Mouse (Mus musculus) erythroid progenitor cell, adult 5-6 weeks (primary cell): ENCODE measurements around the gene Tfip11. TPM values are rescaled to one million over a fixed set of nuclear protein-coding genes. Genes with fewer than 3 reads are reported as not detected.

Experiments
- ATAC-seq: replicated peaks from 2 replicates; pipeline ENCODE4 v1.8.0; 2016; ENCODE audit warnings: moderate number of reproducible peaks, mild to moderate bottlenecking, moderate TSS enrichment, inconsistent platforms; ENCODE audit not compliant: poor library complexity, low FRiP score, severe bottlenecking
- total RNA-seq, 2 experiments: library from RNA; stranded (forward) in 1 of 2; stranded (reverse) in 1 of 2; fragments of 150-400 nt in 1 of 2; fragments of 186-747, 209-891 nt in 1 of 2; gene quantifications; 2 replicates each; pipeline versions ENCODE4 v1.2.3 to v1.2.4; 2015 to 2017; ENCODE audit warnings: low replicate concordance in 2 of 2

The Tfip11 gene
- total RNA-seq, 2 experiments from 2014 or later: 6.3 to 10.5 TPM

- ATAC-seq: no peak
Observed at GRCm38 (mm10) chr5:112289236-112289635, 36.9 kb upstream of the Tfip11 start.

- ATAC-seq: no peak
Observed at GRCm38 (mm10) chr5:112289819-112290535, 36.2 kb upstream of the Tfip11 start.

GRCm38 (mm10) chr5:112290536-112290880 lies 35.6 kb upstream of the Tfip11 start:
- no peak for ATAC-seq

GRCm38 (mm10) chr5:112291866-112292265 lies 34.3 kb upstream of the Tfip11 start:
- ATAC-seq: no peak

- ATAC-seq: no peak
Observed at GRCm38 (mm10) chr5:112292343-112292980, 33.7 kb upstream of the Tfip11 start.

- no peak for ATAC-seq
Observed at GRCm38 (mm10) chr5:112293800-112294199, 32.4 kb upstream of the Tfip11 start.

- ATAC-seq: no peak
Observed at GRCm38 (mm10) chr5:112294696-112295095, 31.5 kb upstream of the Tfip11 start.

GRCm38 (mm10) chr5:112295162-112295561 lies 31.0 kb upstream of the Tfip11 start:
- ATAC-seq: no peak

- ATAC-seq: no peak
Observed at GRCm38 (mm10) chr5:112295564-112295963, 30.6 kb upstream of the Tfip11 start.

GRCm38 (mm10) chr5:112296404-112297181 lies 29.6 kb upstream of the Tfip11 start:
- no peak for ATAC-seq

- no peak for ATAC-seq
Observed at GRCm38 (mm10) chr5:112297257-112297656, 28.9 kb upstream of the Tfip11 start.

- no peak for ATAC-seq
Observed at GRCm38 (mm10) chr5:112298226-112298988, 27.8 kb upstream of the Tfip11 start.

GRCm38 (mm10) chr5:112299399-112299798 lies 26.8 kb upstream of the Tfip11 start:
- ATAC-seq: no peak

- ATAC-seq: no peak
Observed at GRCm38 (mm10) chr5:112300112-112300511, 26.0 kb upstream of the Tfip11 start.

GRCm38 (mm10) chr5:112300721-112301308 lies 25.3 kb upstream of the Tfip11 start:
- ATAC-seq: no peak

- no peak for ATAC-seq
Observed at GRCm38 (mm10) chr5:112301694-112302093, 24.5 kb upstream of the Tfip11 start.

GRCm38 (mm10) chr5:112302310-112302709 lies 23.8 kb upstream of the Tfip11 start:
- ATAC-seq: no peak

GRCm38 (mm10) chr5:112305842-112306241 lies 20.3 kb upstream of the Tfip11 start:
- ATAC-seq: no peak

- ATAC-seq: no peak
Observed at GRCm38 (mm10) chr5:112313222-112313885, 12.8 kb upstream of the Tfip11 start.
